Mouse (Mus musculus) midbrain, embryonic 11.5 days (tissue): ENCODE results near the gene Siae. TPM values are rescaled to one million over a fixed set of nuclear protein-coding genes. Genes with fewer than 3 reads are reported as not detected.

Experiments
- ATAC-seq: fragments of 200-750 bp; cut with Nextera tagmentation; 2 replicates; pipeline ENCODE4 v1.8.0; 2017; ENCODE audit warnings: moderate TSS enrichment, moderate library complexity; ENCODE audit not compliant: low FRiP score
- DNase-seq: peaks from one replicate; pipeline ENCODE4 v3.0.0; 2015; ENCODE audit warnings: low spot score; ENCODE audit errors: missing footprints
- H3K27ac ChIP-seq: fragments of 300-500 bp; sonication (generic); 2 replicates; pipeline ENCODE4 v1.5.1; 2014; ENCODE audit warnings: low read depth, low read length
- H3K27me3 ChIP-seq: fragments of 300-500 bp; sonication (generic); 2 replicates; pipeline ENCODE4 v1.6.1; 2014; ENCODE audit warnings: mild to moderate bottlenecking, low read length, moderate library complexity, mixed read lengths; ENCODE audit not compliant: control insufficient read depth, insufficient read depth
- H3K36me3 ChIP-seq: fragments of 300-500 bp; sonication (generic); 2 replicates; pipeline ENCODE4 v1.6.1; 2014; ENCODE audit warnings: mild to moderate bottlenecking, low read length, moderate library complexity, mixed read lengths; ENCODE audit not compliant: control insufficient read depth, insufficient read depth
- H3K4me1 ChIP-seq: fragments of 300-500 bp; sonication (generic); 2 replicates; pipeline ENCODE4 v1.6.1; 2014; ENCODE audit warnings: low read length; ENCODE audit not compliant: control insufficient read depth, insufficient read depth
- H3K4me2 ChIP-seq: fragments of 300-500 bp; sonication (generic); 2 replicates; pipeline ENCODE4 v1.6.1; 2014; ENCODE audit warnings: mild to moderate bottlenecking, moderate library complexity
- H3K4me3 ChIP-seq: fragments of 300-500 bp; sonication (generic); 2 replicates; pipeline ENCODE4 v1.5.1; 2014; ENCODE audit warnings: low read depth, low read length
- H3K9ac ChIP-seq: fragments of 300-500 bp; sonication (generic); 2 replicates; pipeline ENCODE4 v1.6.1; 2014; ENCODE audit warnings: low read length
- H3K9me3 ChIP-seq: fragments of 300-500 bp; sonication (generic); 2 replicates; pipeline ENCODE4 v1.6.1; 2016; ENCODE audit warnings: low read length; ENCODE audit not compliant: control insufficient read depth
- WGBS: fragments of 180-500 bp; shearing (Covaris S2); extraction: QIAGEN DNeasy Blood & Tissue Kit; methylation state at CpG from one replicate; pipeline ENCODE4 v1.1.7; 2014; 5-methylcytosine and 5-hydroxymethylcytosine counted together
- polyA plus RNA-seq: library from polyadenylated mRNA; unstranded; fragments of >200 nt; fragmentation: Nextera tagmentation; extraction: Ambion mirVana; gene quantifications from 2 replicates; pipeline ENCODE4 v1.2.1, GENCODE M21; 2014

Siae gene
- polyA plus RNA-seq, 1 experiment from 2014 or later = 7.7 TPM

- Histone ChIP-seq H3K27ac (no peak overlapping the region), H3K4me3 (no peak overlapping the region), H3K4me1 (no peaks in the 10 kb centered on the region), H3K4me2 (no peak overlapping the region), H3K36me3 (no peaks in the 10 kb centered on the region), H3K9ac (no peak overlapping the region), H3K27me3 (no peaks in the 10 kb centered on the region), H3K9me3 (no peaks in the 10 kb centered on the region)
- no peak for DNase-seq
- 80% methylated on average over 4 of the region's 4 CpGs for WGBS
- no peak for ATAC-seq
These were observed 34.9 kb downstream of the Siae start for GRCm38 (mm10) chr9:37590381-37590780.

DNA sequence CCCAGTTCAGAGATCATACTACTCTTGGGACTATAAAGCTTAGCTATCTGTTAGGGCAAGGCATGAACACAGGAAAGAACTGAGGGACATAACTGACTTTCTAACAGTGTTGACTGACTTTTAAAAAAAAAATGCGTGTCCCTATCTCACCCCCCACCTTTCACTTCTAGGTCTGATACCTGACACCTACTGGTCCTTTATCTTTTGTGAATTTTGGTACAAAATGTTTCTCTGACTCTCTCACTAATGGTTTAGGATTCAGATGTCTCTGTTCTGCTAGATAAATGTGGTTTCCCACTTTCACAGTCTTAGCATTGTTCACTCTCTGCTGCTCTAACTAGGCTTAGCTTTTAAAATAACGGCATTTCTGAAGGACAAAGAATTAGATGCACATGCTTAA is 36.5 kb downstream of the Siae start:
- Histone ChIP-seq H3K36me3 (no peaks in the 10 kb centered on the region), H3K27me3 (no peaks in the 10 kb centered on the region), H3K4me2 (no peak overlapping the region), H3K9ac (no peak overlapping the region), H3K9me3 (no peaks in the 10 kb centered on the region), H3K4me1 (no peaks in the 10 kb centered on the region), H3K4me3 (no peak overlapping the region), H3K27ac (no peak overlapping the region)
- ATAC-seq = no peak
- DNase-seq = no peak
- 82% methylated on average over 2 of the region's 2 CpGs for WGBS

DNA sequence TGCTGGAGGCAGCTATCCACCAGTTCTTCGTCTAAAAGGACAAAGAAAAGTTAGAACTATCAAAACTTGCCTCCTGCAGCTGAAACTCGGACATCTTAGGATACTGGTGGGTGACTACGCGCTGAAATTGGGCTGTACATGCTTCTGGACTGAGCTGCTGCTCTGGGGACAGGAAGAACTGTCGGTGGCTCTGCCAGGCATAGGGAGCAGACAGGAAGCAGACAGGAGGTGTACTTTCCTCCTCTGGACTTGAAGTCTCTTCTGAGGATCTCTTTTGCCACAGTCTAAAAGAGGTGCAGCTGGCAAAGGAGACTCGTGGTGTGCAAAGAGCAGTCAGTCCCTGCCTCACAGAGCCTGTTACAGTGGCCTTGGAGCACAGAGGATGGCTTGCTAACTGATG is 37.1 kb downstream of the Siae start:
- Histone ChIP-seq H3K4me3 (no peak overlapping the region), H3K9ac (no peak overlapping the region), H3K27me3 (no peaks in the 10 kb centered on the region), H3K4me2 (no peak overlapping the region), H3K27ac (no peak overlapping the region), H3K9me3 (no peaks in the 10 kb centered on the region), H3K4me1 (no peaks in the 10 kb centered on the region), H3K36me3 (no peaks in the 10 kb centered on the region)
- ATAC-seq (no peak), DNase-seq (no peak)
- 60% methylated on average over 6 of the region's 6 CpGs for WGBS

DNA sequence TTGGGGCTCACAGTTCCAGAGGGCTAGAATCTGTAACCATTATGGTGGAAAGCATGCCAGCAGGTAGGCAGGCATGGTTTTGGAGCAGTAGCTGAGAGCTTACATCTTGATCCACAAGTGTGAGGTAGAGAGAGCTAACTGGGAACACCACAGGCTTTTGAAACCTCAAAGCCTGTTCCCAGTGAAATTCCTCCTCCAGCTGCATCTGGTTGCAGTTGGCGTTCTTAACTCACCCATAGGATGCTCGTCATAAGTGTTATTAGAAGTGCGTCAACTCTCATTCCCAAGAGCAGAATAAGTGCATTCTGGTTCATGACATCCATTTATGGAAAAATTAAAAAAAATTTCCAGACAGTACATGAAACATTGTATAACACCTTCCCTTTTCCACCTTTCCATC is 38.2 kb downstream of the Siae start:
- Histone ChIP-seq H3K36me3 (no peaks in the 10 kb centered on the region), H3K9ac (no peak overlapping the region), H3K4me3 (no peak overlapping the region), H3K27me3 (no peaks in the 10 kb centered on the region), H3K4me1 (no peaks in the 10 kb centered on the region), H3K9me3 (no peaks in the 10 kb centered on the region), H3K4me2 (no peak overlapping the region), H3K27ac (no peak overlapping the region)
- no peak for DNase-seq
- no peak for ATAC-seq
- WGBS = 96% methylated on average over 3 of the region's 3 CpGs

- no peak for ATAC-seq
- WGBS = 67% methylated on average over 1 of the region's 1 CpGs
- no peak overlapping the region for H3K27ac ChIP-seq
These were observed 40.1 kb downstream of the Siae start for GRCm38 (mm10) chr9:37595570-37595969.

GRCm38 (mm10) chr9:37598637-37599036 is 43.1 kb downstream of the Siae start:
- Histone ChIP-seq H3K36me3 (no peaks in the 10 kb centered on the region), H3K4me3 (no peak overlapping the region), H3K4me1 (no peaks in the 10 kb centered on the region), H3K4me2 (no peak overlapping the region), H3K27ac (no peak overlapping the region), H3K9ac (no peak overlapping the region), H3K27me3 (no peaks in the 10 kb centered on the region), H3K9me3 (no peaks in the 10 kb centered on the region)
- 95% methylated on average over 2 of the region's 2 CpGs for WGBS
- ATAC-seq (no peak), DNase-seq (no peak)

More at GRCm38 (mm10) chr9:37595570-37595969, 40.1 kb downstream of the Siae start:
- no peak overlapping the region for H3K4me2 ChIP-seq
- no peaks in the 10 kb centered on the region for H3K36me3 ChIP-seq
- H3K9ac ChIP-seq = no peak overlapping the region
- no peaks in the 10 kb centered on the region for H3K9me3 ChIP-seq
- no peak for DNase-seq
- H3K4me1 ChIP-seq = no peaks in the 10 kb centered on the region
- no peak overlapping the region for H3K4me3 ChIP-seq
- no peaks in the 10 kb centered on the region for H3K27me3 ChIP-seq

- no peak overlapping the region for H3K4me2 ChIP-seq
- H3K27ac ChIP-seq = no peak overlapping the region
- 88% methylated on average over 2 of the region's 2 CpGs for WGBS
- H3K4me3 ChIP-seq = no peak overlapping the region
- no peaks in the 10 kb centered on the region for H3K9me3 ChIP-seq
- no peak overlapping the region for H3K9ac ChIP-seq
- no peaks in the 10 kb centered on the region for H3K27me3 ChIP-seq
- DNase-seq = no peak
- no peak; the same call in 1 of the 2 replicates for ATAC-seq
- H3K36me3 ChIP-seq = no peaks in the 10 kb centered on the region
- H3K4me1 ChIP-seq = no peaks in the 10 kb centered on the region
These were observed 45.2 kb downstream of the Siae start for GRCm38 (mm10) chr9:37600538-37601205.

GRCm38 (mm10) chr9:37605089-37605488 is 49.6 kb downstream of the Siae start:
- no peaks in the 10 kb centered on the region for H3K27me3 ChIP-seq
- H3K9me3 ChIP-seq = no peaks in the 10 kb centered on the region
- no peaks in the 10 kb centered on the region for H3K36me3 ChIP-seq
- H3K4me1 ChIP-seq = no peaks in the 10 kb centered on the region
- H3K9ac ChIP-seq = no peak overlapping the region
- WGBS = 95% methylated on average over 3 of the region's 3 CpGs
- ATAC-seq (no peak), DNase-seq (no peak)
- no peak overlapping the region for H3K27ac ChIP-seq
- no peak overlapping the region for H3K4me3 ChIP-seq
- H3K4me2 ChIP-seq = no peak overlapping the region

- Histone ChIP-seq H3K36me3 (no peaks in the 10 kb centered on the region), H3K27ac (no peak overlapping the region), H3K4me3 (no peak overlapping the region), H3K4me2 (no peak overlapping the region), H3K27me3 (no peaks in the 10 kb centered on the region; the same call in none of the 2 replicates), H3K4me1 (peaks cover 5% of the 10 kb centered on the region; the same call in 1 of the 2 replicates), H3K9ac (no peak overlapping the region), H3K9me3 (no peaks in the 10 kb centered on the region)
- WGBS = 86% methylated on average over 4 of the region's 4 CpGs
- no peak for ATAC-seq
- no peak for DNase-seq
These were observed 54.1 kb downstream of the Siae start for GRCm38 (mm10) chr9:37609558-37609957.
